Mouse (Mus musculus) midbrain, postnatal 0 days (tissue): ENCODE measurements around the gene Gm5726. TPM values are rescaled to one million over a fixed set of nuclear protein-coding genes. Genes with fewer than 3 reads are reported as not detected.
"Not testable (repeated sequence)": the region's sequence is repeated elsewhere in the genome, so short reads cannot be mapped to it uniquely, and the experiment has no call there.

Source experiments
- ATAC-seq: fragments of 200-750 bp; cut with Nextera tagmentation; 2 replicates; pipeline ENCODE4 v1.8.0; 2017; ENCODE audit warnings: moderate number of reproducible peaks, mild to moderate bottlenecking, moderate TSS enrichment, moderate library complexity; ENCODE audit not compliant: low FRiP score
- DNase-seq: peaks from one replicate; pipeline ENCODE4 v3.0.0-alpha.2; 2015; ENCODE audit warnings: low spot score
- H3K27ac ChIP-seq: fragments of 300-500 bp; sonication (generic); 2 replicates; pipeline ENCODE4 v1.5.1; 2014; ENCODE audit warnings: low read depth, mild to moderate bottlenecking, low read length, mixed read lengths
- H3K27me3 ChIP-seq: fragments of 300-500 bp; sonication (generic); 2 replicates; pipeline ENCODE4 v1.6.1; 2014; ENCODE audit warnings: low read length, control low read depth, mixed read lengths; ENCODE audit not compliant: insufficient read depth
- H3K36me3 ChIP-seq: fragments of 300-500 bp; sonication (generic); 2 replicates; pipeline ENCODE4 v1.6.1; 2014; ENCODE audit warnings: low read length, control low read depth, mixed read lengths; ENCODE audit not compliant: insufficient read depth
- H3K4me1 ChIP-seq: fragments of 300-500 bp; sonication (generic); 2 replicates; pipeline ENCODE4 v1.6.1; 2014; ENCODE audit warnings: mild to moderate bottlenecking, control low read depth, antibody characterized with exemption, low read length, mixed read lengths; ENCODE audit not compliant: insufficient read depth
- H3K4me2 ChIP-seq: fragments of 300-500 bp; sonication (generic); 2 replicates; pipeline ENCODE4 v1.6.1; 2014; ENCODE audit warnings: low read depth, mild to moderate bottlenecking, low read length, mixed read lengths; ENCODE audit not compliant: poor library complexity, severe bottlenecking
- H3K4me3 ChIP-seq: fragments of 300-500 bp; sonication (generic); 2 replicates; pipeline ENCODE4 v1.5.1; 2014; ENCODE audit warnings: low read depth, mild to moderate bottlenecking, low read length, moderate library complexity
- H3K9ac ChIP-seq: fragments of 300-500 bp; sonication (generic); replicated peaks from 2 replicates; pipeline ENCODE4 v1.6.1; 2014; ENCODE audit warnings: mild to moderate bottlenecking, low read length, moderate library complexity, mixed read lengths; ENCODE audit not compliant: poor library complexity, severe bottlenecking
- H3K9me3 ChIP-seq: fragments of 300-500 bp; sonication (generic); 2 replicates; pipeline ENCODE4 v1.6.1; 2016; ENCODE audit warnings: low read length, control low read depth
- WGBS: fragments of 180-500 bp; shearing (Covaris S2); extraction: QIAGEN DNeasy Blood & Tissue Kit; methylation state at CpG from one replicate; pipeline ENCODE4 v1.1.7; 2014; 5-methylcytosine and 5-hydroxymethylcytosine counted together
- polyA plus RNA-seq: library from polyadenylated mRNA; unstranded; fragments of >200 nt; fragmentation: Nextera tagmentation; extraction: Ambion mirVana; gene quantifications from 2 replicates; pipeline ENCODE4 v1.2.1, GENCODE M21; 2015
- total RNA-seq: library from RNA; depleted of rRNA; stranded (reverse); fragments of >200 nt; gene quantifications from 2 replicates; pipeline ENCODE4 v1.2.3, GENCODE M21; 2014; rRNA removed

The Gm5726 gene
- total RNA-seq (not detected in 2 replicates), polyA plus RNA-seq (not detected in 2 replicates)

DNA sequence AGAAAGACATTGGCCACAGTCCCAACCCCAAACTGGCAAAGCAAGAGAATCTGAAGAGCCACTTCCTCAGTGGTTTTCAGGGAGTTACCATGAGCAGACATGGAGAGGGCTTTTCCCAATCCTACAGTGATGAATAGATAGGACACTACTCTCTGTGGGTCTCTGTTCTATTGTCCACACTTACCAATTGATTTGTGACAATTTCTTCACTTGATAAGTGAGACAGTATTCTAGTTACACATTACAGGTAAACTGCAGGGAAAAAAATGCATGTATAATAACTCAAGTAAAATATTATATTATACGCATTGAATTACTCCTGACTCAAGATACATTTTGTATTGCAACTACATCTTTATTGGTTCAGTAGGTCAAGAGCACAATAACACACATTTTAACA is at the start of gene Gm5726:
Gene Gm5726 (minus strand): TSS at position 101 of the 400 bp plus-strand sequence.
- H3K27ac ChIP-seq, H3K4me3 ChIP-seq, DNase-seq, H3K4me1 ChIP-seq, H3K9me3 ChIP-seq, H3K36me3 ChIP-seq, H3K9ac ChIP-seq, H3K4me2 ChIP-seq, ATAC-seq, H3K27me3 ChIP-seq: not testable (repeated sequence)
- WGBS: no CpG with 5 or more reads among the region's 1 CpGs

GRCm38 (mm10) chr7:20576141-20576540 is 30.6 kb upstream of the Gm5726 start, which contains the start of gene Gm4141:
Gm4141 (minus strand) TSS chr7:20576241.
- no CpG with 5 or more reads among the region's 3 CpGs for whole genome bisulfite sequencing
- not testable (repeated sequence) for H3K27ac ChIP-seq

GRCm38 (mm10) chr7:20533537-20533936 is 12.0 kb downstream of the Gm5726 start, which contains the start of gene Vmn1r104:
Vmn1r104 (plus strand) TSS chr7:20533837.
- no CpG with 5 or more reads among the region's 3 CpGs for WGBS
- not testable (repeated sequence) for H3K4me2 ChIP-seq, ATAC-seq, H3K27me3 ChIP-seq, H3K9ac ChIP-seq, H3K4me3 ChIP-seq, H3K27ac ChIP-seq, H3K4me1 ChIP-seq, H3K36me3 ChIP-seq, DNase-seq, H3K9me3 ChIP-seq

More at GRCm38 (mm10) chr7:20576141-20576540, 30.6 kb upstream of the Gm5726 start, which contains the start of gene Gm4141:
- H3K36me3 ChIP-seq, H3K4me1 ChIP-seq, ATAC-seq, H3K9ac ChIP-seq, H3K27me3 ChIP-seq, H3K4me3 ChIP-seq, H3K4me2 ChIP-seq, DNase-seq, H3K9me3 ChIP-seq: not testable (repeated sequence)

GRCm38 (mm10) chr7:20510434-20510833 is 35.1 kb downstream of the Gm5726 start, which contains the start of gene Vmn1r103:
Vmn1r103 (minus strand) TSS chr7:20510534.
- H3K27ac ChIP-seq, H3K9me3 ChIP-seq, H3K4me2 ChIP-seq, H3K4me3 ChIP-seq, ATAC-seq, H3K27me3 ChIP-seq, H3K9ac ChIP-seq, DNase-seq, H3K4me1 ChIP-seq, H3K36me3 ChIP-seq: not testable (repeated sequence)
- WGBS: no CpG with 5 or more reads among the region's 3 CpGs

Other genes with a start within 250 kb of the Gm5726 start
- gene Gm4133, start 211.7 kb downstream of the Gm5726 start, total RNA-seq: not detected in 2 replicates
- not detected in 2 replicates for gene Gm4133, start 211.7 kb downstream of the Gm5726 start, polyA plus RNA-seq
- not detected in 2 replicates for gene Gm5728, start 170.3 kb downstream of the Gm5726 start, total RNA-seq
- not detected in 2 replicates for gene Gm5728, start 170.3 kb downstream of the Gm5726 start, polyA plus RNA-seq
- gene Vmn1r100, start 127.8 kb downstream of the Gm5726 start, total RNA-seq: not detected in 2 replicates
- gene Vmn1r100, start 127.8 kb downstream of the Gm5726 start, polyA plus RNA-seq: not detected in 2 replicates
- gene Vmn1r101, start 103.2 kb downstream of the Gm5726 start, total RNA-seq: not detected in 2 replicates
- not detected in 2 replicates for gene Vmn1r101, start 103.2 kb downstream of the Gm5726 start, polyA plus RNA-seq
- not detected in 2 replicates for gene Gm10670, start 70.8 kb downstream of the Gm5726 start, total RNA-seq
- gene Gm10670, start 70.8 kb downstream of the Gm5726 start, polyA plus RNA-seq: not detected in 2 replicates
- not detected in 2 replicates for gene Vmn1r103, start 35.2 kb downstream of the Gm5726 start, total RNA-seq
- not detected in 2 replicates for gene Vmn1r103, start 35.2 kb downstream of the Gm5726 start, polyA plus RNA-seq
- gene Vmn1r104, start 11.9 kb downstream of the Gm5726 start, total RNA-seq: not detected in 2 replicates
- gene Vmn1r104, start 11.9 kb downstream of the Gm5726 start, polyA plus RNA-seq: not detected in 2 replicates
- not detected in 2 replicates for gene Gm4141, start 30.5 kb upstream of the Gm5726 start, total RNA-seq
- gene Gm4141, start 30.5 kb upstream of the Gm5726 start, polyA plus RNA-seq: not detected in 2 replicates
- gene Gm4513, start 53.3 kb upstream of the Gm5726 start, total RNA-seq: not detected in 2 replicates
- not detected in 2 replicates for gene Gm4513, start 53.3 kb upstream of the Gm5726 start, polyA plus RNA-seq
- gene Vmn1r107, start 123.2 kb upstream of the Gm5726 start, total RNA-seq: not detected in 2 replicates
- gene Vmn1r107, start 123.2 kb upstream of the Gm5726 start, polyA plus RNA-seq: not detected in 2 replicates
- not detected in 2 replicates for gene Vmn1r111, start 157.5 kb upstream of the Gm5726 start, total RNA-seq
- gene Vmn1r111, start 157.5 kb upstream of the Gm5726 start, polyA plus RNA-seq: not detected in 2 replicates
- gene Gm10668, start 184.9 kb upstream of the Gm5726 start, total RNA-seq: not detected in 2 replicates
- not detected in 2 replicates for gene Gm10668, start 184.9 kb upstream of the Gm5726 start, polyA plus RNA-seq
- not detected in 2 replicates for gene Vmn1r112, start 225.4 kb upstream of the Gm5726 start, total RNA-seq
- gene Vmn1r112, start 225.4 kb upstream of the Gm5726 start, polyA plus RNA-seq: not detected in 2 replicates
- not detected in 2 replicates for gene Vmn1r113, start 241.5 kb upstream of the Gm5726 start, total RNA-seq
- gene Vmn1r113, start 241.5 kb upstream of the Gm5726 start, polyA plus RNA-seq: not detected in 2 replicates